Mouse (Mus musculus) G1E (cell line): ENCODE measurements around the gene Tardbp. TPM values are rescaled to one million over a fixed set of nuclear protein-coding genes. Genes with fewer than 3 reads are reported as not detected.

Experiments used
- ATAC-seq: 2 replicates; pipeline ENCODE4 v1.8.0; 2016; ENCODE audit warnings: mild to moderate bottlenecking; ENCODE audit not compliant: insufficient number of reproducible peaks, poor library complexity, low FRiP score, severe bottlenecking; ENCODE audit errors: extremely low read depth
- DNase-seq: peaks from one replicate; pipeline ENCODE4 v3.0.0; 2012; ENCODE audit warnings: low spot score
- H3K27me3 ChIP-seq: 2 replicates; pipeline ENCODE4 v1.6.1; 2012; ENCODE audit warnings: mild to moderate bottlenecking, low read length, inconsistent platforms; ENCODE audit not compliant: insufficient read depth
- H3K36me3 ChIP-seq: replicated peaks from 2 replicates; pipeline ENCODE3; 2012; ENCODE audit warnings: mild to moderate bottlenecking, inconsistent platforms
- H3K4me1 ChIP-seq: 2 replicates; pipeline ENCODE4 v1.6.1; 2012; ENCODE audit warnings: low read depth, low read length, inconsistent platforms, mixed read lengths; ENCODE audit not compliant: insufficient read depth
- H3K4me3 ChIP-seq: 2 replicates; pipeline ENCODE4 v1.5.1; 2012; ENCODE audit warnings: low read depth, mild to moderate bottlenecking, inconsistent platforms, low read length, moderate library complexity, mixed read lengths
- H3K9me3 ChIP-seq: replicated peaks from 2 replicates; pipeline ENCODE4 v1.6.1; 2012; ENCODE audit warnings: inconsistent platforms
- CTCF ChIP-seq: IDR thresholded peaks from 2 replicates; pipeline ENCODE4 v1.5.1; 2012; ENCODE audit warnings: low read depth, low read length, inconsistent platforms, mixed read lengths
- GATA1 ChIP-seq: IDR thresholded peaks from 2 replicates; pipeline ENCODE4 v1.6.1; 2012; ENCODE audit warnings: borderline replicate concordance, low read length, inconsistent platforms, mixed read lengths
- GATA2 ChIP-seq: IDR thresholded peaks from 2 replicates; pipeline ENCODE4 v1.6.1; 2012; ENCODE audit warnings: low read depth, low read length, inconsistent platforms, borderline replicate concordance
- POLR2AphosphoS5 ChIP-seq: IDR thresholded peaks from 2 replicates; pipeline ENCODE4 v1.6.1; 2012; ENCODE audit warnings: low read depth, low read length, inconsistent platforms; ENCODE audit not compliant: insufficient replicate concordance
- TAL1 ChIP-seq: conservative IDR thresholded peaks from 2 replicates; pipeline ENCODE4 v1.6.1; 2012; ENCODE audit warnings: low read depth, low read length, inconsistent platforms, mixed read lengths
- polyA plus RNA-seq: library from polyadenylated mRNA; stranded (reverse); fragments of >175 nt; gene quantifications from 2 replicates; pipeline ENCODE4 v1.2.3, GENCODE M21; 2012
- total RNA-seq, 2 experiments: library from RNA; stranded (forward) in 1 of 2; stranded (reverse) in 1 of 2; fragments of 200-1000 nt in 1 of 2; fragments of >200 nt in 1 of 2; fragmentation: Nextera tagmentation in 1 of 2; gene quantifications; 2 replicates each; pipeline ENCODE4 v1.2.3; 2014 to 2017

Gene Tardbp
- total and polyA plus RNA-seq, 3 experiments, result 59.3 to 649 (median 296) TPM

DNA sequence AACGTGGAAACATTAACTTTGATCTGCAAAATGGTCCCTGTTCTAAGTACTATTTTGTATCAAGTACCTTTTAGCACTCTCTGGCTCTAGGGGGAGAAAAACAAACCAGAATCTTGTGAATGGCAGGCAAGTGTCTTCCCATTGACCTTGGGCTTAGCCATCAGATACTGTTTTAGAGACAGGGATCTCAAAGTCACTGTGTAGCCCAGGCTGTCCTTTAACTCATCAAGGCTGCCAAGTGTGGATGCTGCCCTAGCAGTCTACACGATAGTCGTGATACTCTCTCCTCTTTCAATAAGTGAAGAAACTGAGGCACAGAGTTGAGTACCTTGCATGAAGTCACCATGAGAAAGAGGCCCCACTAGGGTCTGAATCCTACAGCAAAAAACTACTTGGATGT lies 427 bp upstream of the Tardbp start:
- peaks cover 34% of the 10 kb centered on the region for H3K4me1 ChIP-seq
- no peaks in the 10 kb centered on the region for H3K27me3 ChIP-seq
- ATAC-seq (no peak), DNase-seq (no peak)
- peaks cover 30% of the 10 kb centered on the region for H3K36me3 ChIP-seq
- H3K9me3 ChIP-seq, result no peaks in the 10 kb centered on the region
- TF ChIP-seq POLR2AphosphoS5, result no peak
- TF ChIP-seq GATA1, result no peak
- no peak for TF ChIP-seq TAL1
- no peak for TF ChIP-seq GATA2
- no peak for TF ChIP-seq CTCF
- no peak overlapping the region; the same call in 1 of the 2 replicates for H3K4me3 ChIP-seq

- ATAC-seq (no peak), DNase-seq (peak; percentile 51)
- Histone ChIP-seq H3K36me3 (peaks cover 43% of the 10 kb centered on the region), H3K4me1 (peaks cover 40% of the 10 kb centered on the region), H3K27me3 (no peaks in the 10 kb centered on the region), H3K9me3 (no peaks in the 10 kb centered on the region), H3K4me3 (peak overlapping the region; percentile 93)
- TF ChIP-seq GATA1 (no peak), CTCF (no peak), TAL1 (no peak), POLR2AphosphoS5 (no peak), GATA2 (no peak)
Measured at GRCm38 (mm10) chr4:148625756-148626622, 830 bp downstream of the Tardbp start.

DNA sequence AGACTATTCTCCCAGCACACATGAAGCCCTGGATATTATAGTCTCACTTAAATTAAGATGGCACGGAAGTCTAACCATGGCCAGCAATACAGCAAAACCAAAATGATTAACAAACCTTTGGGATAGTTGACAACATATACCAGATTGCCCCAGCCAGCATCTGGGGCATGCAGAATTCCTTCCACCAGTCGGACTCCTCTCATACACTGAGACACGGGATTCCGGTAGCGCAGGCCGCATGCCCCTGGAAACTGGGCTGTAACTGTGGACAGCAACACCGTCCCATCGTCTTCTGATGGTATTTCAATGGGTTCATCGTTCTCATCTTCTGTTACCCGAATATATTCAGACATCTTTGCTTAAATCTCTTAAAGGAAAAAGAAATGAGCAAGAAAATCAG lies 1.8 kb downstream of the Tardbp start:
- DNase-seq (no peak), ATAC-seq (no peak)
- Histone ChIP-seq H3K27me3 (no peaks in the 10 kb centered on the region), H3K9me3 (no peaks in the 10 kb centered on the region), H3K36me3 (peaks cover 53% of the 10 kb centered on the region), H3K4me1 (peaks cover 45% of the 10 kb centered on the region), H3K4me3 (peak overlapping the region; percentile 93)
- no peak for TF ChIP-seq GATA1
- no peak for TF ChIP-seq GATA2
- no peak for TF ChIP-seq CTCF
- no peak for TF ChIP-seq TAL1
- no peak for TF ChIP-seq POLR2AphosphoS5

DNA sequence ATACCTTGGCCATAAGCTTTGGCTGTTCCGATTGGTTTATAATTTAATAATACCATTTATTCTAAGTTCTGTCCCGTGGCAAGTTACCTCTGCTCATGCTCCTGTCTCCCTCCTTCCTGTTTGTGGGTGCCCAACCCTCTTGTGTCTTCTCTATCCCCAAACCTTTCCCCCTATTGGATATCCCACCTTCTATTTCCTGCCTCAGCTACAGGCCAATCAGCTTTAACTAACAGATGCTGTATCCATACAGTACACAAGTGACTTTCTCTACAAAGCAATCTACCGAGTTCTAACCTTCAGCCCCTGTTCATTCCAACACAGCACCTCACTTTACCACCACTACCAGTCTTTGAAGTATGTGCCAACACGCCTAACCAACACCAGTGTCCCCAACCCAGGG lies 3.2 kb downstream of the Tardbp start:
- TF ChIP-seq GATA2 (no peak), POLR2AphosphoS5 (no peak), CTCF (no peak), GATA1 (no peak), TAL1 (no peak)
- DNase-seq, result peak; percentile 46

DNA sequence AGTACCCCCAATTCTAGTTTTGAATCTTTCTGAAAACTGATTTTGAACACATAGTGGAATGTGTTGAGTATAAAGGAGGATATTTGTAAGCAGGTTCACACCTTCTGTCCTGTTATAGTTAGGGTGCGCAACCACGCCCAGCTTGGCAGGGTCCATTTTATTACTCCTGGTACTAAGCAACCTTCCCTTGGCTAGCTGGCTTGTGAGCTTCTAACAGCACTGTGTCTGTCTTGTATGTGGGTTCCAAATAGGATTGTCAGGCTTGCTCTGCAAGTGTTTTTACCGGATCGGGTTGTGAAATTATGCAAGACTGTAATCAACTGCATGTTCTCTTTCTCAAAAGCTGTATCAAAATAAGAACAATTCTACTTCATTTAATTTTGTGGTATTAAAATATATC lies 4.3 kb downstream of the Tardbp start:
- H3K36me3 ChIP-seq, result peaks cover 72% of the 10 kb centered on the region
- TF ChIP-seq CTCF, result no peak
- TF ChIP-seq TAL1, result no peak
- no peak for TF ChIP-seq POLR2AphosphoS5
- no peak for TF ChIP-seq GATA1
- no peak for TF ChIP-seq GATA2
- ATAC-seq (no peak), DNase-seq (no peak)
- no peak overlapping the region; the same call in 1 of the 2 replicates for H3K4me3 ChIP-seq
- H3K4me1 ChIP-seq, result peaks cover 58% of the 10 kb centered on the region
- no peaks in the 10 kb centered on the region for H3K27me3 ChIP-seq
- H3K9me3 ChIP-seq, result no peaks in the 10 kb centered on the region

More for the DNA sequence above, 3.2 kb downstream of the Tardbp start:
- Histone ChIP-seq H3K9me3 (no peaks in the 10 kb centered on the region), H3K36me3 (peaks cover 67% of the 10 kb centered on the region), H3K27me3 (no peaks in the 10 kb centered on the region), H3K4me1 (peaks cover 57% of the 10 kb centered on the region), H3K4me3 (peak overlapping the region; percentile 93)
- no peak for ATAC-seq

DNA sequence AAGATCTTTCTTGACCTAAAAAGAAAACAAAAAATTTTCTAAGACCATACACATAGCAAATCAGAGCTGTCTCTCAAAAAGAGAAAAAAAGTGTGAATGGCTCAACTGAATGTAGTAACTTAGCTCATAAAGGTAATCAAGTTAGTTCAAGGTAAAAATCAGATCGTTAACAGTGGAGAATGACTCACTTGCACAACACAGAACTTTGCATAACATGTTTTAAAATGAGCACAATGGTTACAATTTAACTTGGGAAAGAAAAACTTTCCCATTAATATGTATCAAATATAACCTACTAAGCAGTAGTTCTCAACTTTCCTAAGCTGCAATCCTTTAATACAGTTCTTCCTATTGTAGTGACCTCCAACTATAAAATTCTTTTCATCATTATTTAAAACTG lies 6.1 kb downstream of the Tardbp start:
- H3K9me3 ChIP-seq, result no peaks in the 10 kb centered on the region
- TF ChIP-seq CTCF (no peak), GATA2 (no peak), GATA1 (no peak), POLR2AphosphoS5 (no peak), TAL1 (no peak)
- peaks cover 84% of the 10 kb centered on the region for H3K36me3 ChIP-seq
- ATAC-seq (no peak), DNase-seq (no peak)
- peaks cover 53% of the 10 kb centered on the region for H3K4me1 ChIP-seq
- H3K27me3 ChIP-seq, result no peaks in the 10 kb centered on the region
- H3K4me3 ChIP-seq, result no peak overlapping the region
